Mouse (Mus musculus): Measurements from ENCODE around the gene Nr2e3.
"Not testable (repeated sequence)": the region's sequence is repeated elsewhere in the genome, so short reads cannot be mapped to it uniquely, and the experiment has no call there.

The Nr2e3 gene

GRCm38 (mm10) chr9:59951001-59951750 lies 9.3 kb downstream of the Nr2e3 start:
- DNase-seq (ENCODE audit: low spot score in 2 of 2) = no peak

GRCm38 (mm10) chr9:59949981-59950380 lies 10.5 kb downstream of the Nr2e3 start:
- DNase-seq (ENCODE audit: low spot score in 2 of 2) = no peak

- no peak for DNase-seq (ENCODE audit: low spot score in 2 of 2)
Observed at GRCm38 (mm10) chr9:59949511-59949910, 10.9 kb downstream of the Nr2e3 start.

GRCm38 (mm10) chr9:59948691-59949250 lies 11.7 kb downstream of the Nr2e3 start:
- no peak for DNase-seq (ENCODE audit: low spot score in 2 of 2)

GRCm38 (mm10) chr9:59948226-59948625 lies 12.2 kb downstream of the Nr2e3 start:
- no peak for DNase-seq (ENCODE audit: low spot score in 2 of 2)

GRCm38 (mm10) chr9:59947271-59947670 lies 13.2 kb downstream of the Nr2e3 start:
- no peak for DNase-seq (ENCODE audit: low spot score in 2 of 2)

GRCm38 (mm10) chr9:59945241-59945640 lies 15.2 kb downstream of the Nr2e3 start:
- DNase-seq (ENCODE audit: low spot score in 2 of 2) = no peak

- no peak for DNase-seq (ENCODE audit: low spot score in 2 of 2)
Observed at GRCm38 (mm10) chr9:59943826-59944225, 16.6 kb downstream of the Nr2e3 start.

GRCm38 (mm10) chr9:59942501-59943085 lies 17.9 kb downstream of the Nr2e3 start:
- no peak for DNase-seq (ENCODE audit: low spot score in 2 of 2)

GRCm38 (mm10) chr9:59941885-59942350 lies 18.5 kb downstream of the Nr2e3 start:
- DNase-seq (ENCODE audit: low spot score in 2 of 2) = peak; percentile 25 to 37

GRCm38 (mm10) chr9:59940913-59941884 lies 19.3 kb downstream of the Nr2e3 start:
- no peak for DNase-seq (ENCODE audit: low spot score in 2 of 2)

GRCm38 (mm10) chr9:59939691-59940090 lies 20.8 kb downstream of the Nr2e3 start:
- no peak for DNase-seq (ENCODE audit: low spot score in 2 of 2)

- no peak for DNase-seq (ENCODE audit: low spot score in 2 of 2)
Observed at GRCm38 (mm10) chr9:59938529-59938928, 21.9 kb downstream of the Nr2e3 start.

GRCm38 (mm10) chr9:59935866-59936265 lies 24.6 kb downstream of the Nr2e3 start:
- DNase-seq (ENCODE audit: low spot score in 2 of 2) = not testable (repeated sequence)

- no peak for DNase-seq (ENCODE audit: low spot score in 2 of 2)
Observed at GRCm38 (mm10) chr9:59930248-59930647, 30.2 kb downstream of the Nr2e3 start.

GRCm38 (mm10) chr9:59914761-59915160 lies 45.7 kb downstream of the Nr2e3 start:
- no peak for DNase-seq (ENCODE audit: low spot score in 2 of 2)

- peak in 1 of 2 experiments; percentile 1 for DNase-seq (ENCODE audit: low spot score in 2 of 2)
Observed at GRCm38 (mm10) chr9:59903382-59903781, 57.1 kb downstream of the Nr2e3 start.

Data from spleen, postnatal 36 days (tissue).